Mouse (Mus musculus) CH12.LX (cell line): Measurements from ENCODE around the gene Cobl.

Experiments
- CHD2 ChIP-seq: IDR thresholded peaks from 2 replicates; pipeline ENCODE4 v1.6.1; 2011; ENCODE audit warnings: low read length, improper control_type of control experiment
- MAZ ChIP-seq: IDR thresholded peaks from 2 replicates; pipeline ENCODE4 v1.6.1; 2012; ENCODE audit warnings: low read depth, mild to moderate bottlenecking, inconsistent platforms, low read length, improper control_type of control experiment, moderate library complexity

GRCm38 (mm10) chr11:12319318-12319717 lies 145.4 kb downstream of the Cobl start:
- TF ChIP-seq MAZ (no peak), CHD2 (no peak)
